Mouse (Mus musculus): ENCODE measurements around the gene Mospd3. TPM values are rescaled to one million over a fixed set of nuclear protein-coding genes. Genes with fewer than 3 reads are reported as not detected.

The Mospd3 gene
- polyA plus RNA-seq, 1 experiment from 2014 or later: 65.4 TPM

DNA sequence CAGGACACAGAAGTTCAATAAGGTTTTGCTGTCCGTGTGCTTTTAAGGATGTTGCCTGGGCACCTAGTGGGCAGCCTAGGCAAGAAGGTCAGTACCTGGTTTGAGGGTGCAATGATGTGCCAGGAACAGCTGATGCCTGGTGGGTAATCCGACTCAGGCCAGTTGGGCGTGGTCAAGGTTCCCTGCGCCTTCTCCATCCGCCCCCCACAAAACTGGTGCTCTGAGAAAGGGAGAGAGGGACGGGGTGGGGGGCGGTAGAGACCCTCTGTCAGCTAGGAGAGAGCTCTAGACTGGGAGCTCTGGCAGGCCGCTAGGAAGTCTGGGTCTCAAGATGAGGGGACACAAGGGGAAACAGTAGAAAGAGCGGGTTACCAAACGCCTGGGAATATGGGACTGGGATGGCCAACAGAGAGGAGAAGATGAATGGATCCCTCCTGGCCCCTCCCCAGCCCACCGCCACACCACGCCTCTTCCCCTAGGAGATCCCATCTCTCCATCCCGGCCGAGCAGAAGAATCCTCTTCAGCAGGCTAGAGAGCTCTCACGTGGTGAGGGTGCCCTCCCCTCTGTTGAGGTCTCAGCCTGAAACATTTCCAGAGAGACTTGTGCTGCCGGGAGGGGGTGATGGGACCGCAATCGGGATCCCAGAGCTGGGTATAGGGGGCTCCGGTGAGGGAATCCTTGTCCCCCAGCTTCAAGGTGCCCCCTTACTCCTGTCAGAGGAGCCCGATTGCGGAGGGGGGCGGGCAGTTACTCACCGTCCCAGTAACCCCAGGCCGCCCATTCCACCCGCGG, 7.2 kb upstream of the Mospd3 start:
- H3K27me3 ChIP-seq: no peaks in the 10 kb centered on the region
- ChIA-PET CTCF (no interaction called here), POLR2A (interaction anchor here (1.2 kb wide), 1 partner anchor 106 kb away, joined by 3 read pairs; the partner anchor contains the start of gene Pop7)
- no peak for DNase-seq (ENCODE audit: low read depth, low spot score)
- no peak for ATAC-seq
- in situ Hi-C loops (cut with MboI; ENCODE audit: low pct_unique_long_range_greater_than_20kb): no loop called here
- no peak for TF ChIP-seq CTCF (IDR thresholded peaks at IDR 0.05)

- POLR2A ChIA-PET: interaction anchor here (0.9 to 2.3 kb wide), 3 partner anchors 10 to 70 kb away, joined by 4 to 8 read pairs (median 5); partner anchors contain the start of gene Epo
- no peaks in the 10 kb centered on the region for H3K27me3 ChIP-seq
- TF ChIP-seq CTCF (IDR thresholded peaks at IDR 0.05): no peak
- ATAC-seq: no peak
- in situ Hi-C loops (cut with MboI; ENCODE audit: low pct_unique_long_range_greater_than_20kb): loop anchor here (5.0 kb wide), 2 partner anchors 51 to 69 kb away; partner anchors contain the start of genes Epo and Gnb2
- DNase-seq (ENCODE audit: low read depth, low spot score): no peak
- CTCF ChIA-PET: no interaction called here
Observed at GRCm38 (mm10) chr5:137601365-137601729, 489 bp upstream of the Mospd3 start.

DNA sequence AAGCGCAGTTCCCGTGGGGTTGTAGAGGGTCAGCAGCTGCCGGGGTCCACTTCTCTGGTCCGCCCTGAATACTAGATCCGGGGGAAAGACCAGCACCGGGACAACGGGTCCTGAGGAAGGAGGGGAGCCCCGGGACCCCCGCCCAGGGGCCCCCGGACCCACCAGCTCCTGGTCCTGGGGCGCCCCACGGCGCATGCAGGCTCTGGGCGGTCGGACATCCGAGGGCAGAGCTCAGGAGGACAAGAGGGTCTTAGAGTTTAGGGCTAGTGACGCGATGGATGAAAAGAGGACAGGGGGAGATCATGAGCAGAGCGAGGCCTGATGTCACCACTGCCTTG, 608 bp downstream of the Mospd3 start:
- DNase-seq (ENCODE audit: low read depth, low spot score): no peak
- ChIA-PET POLR2A (interaction anchor here (0.6 to 2.3 kb wide), 7 partner anchors 9 to 111 kb away, joined by 3 to 8 read pairs (median 4); partner anchors contain the start of genes Epo, Pcolce and Pop7), CTCF (interaction anchor here (0.6 to 1.8 kb wide), 6 partner anchors 50 to 1720 kb away, joined by 3 to 5 read pairs (median 4); partner anchors contain the start of gene Pop7)
- H3K27me3 ChIP-seq: no peaks in the 10 kb centered on the region
- in situ Hi-C loops (cut with MboI; ENCODE audit: low pct_unique_long_range_greater_than_20kb): loop anchor here (5.0 kb wide), 2 partner anchors 52 to 68 kb away; partner anchors contain the start of genes Epo and Gnb2
- TF ChIP-seq CTCF (IDR thresholded peaks at IDR 0.05): no peak
- ATAC-seq: peak; percentile 36

DNA sequence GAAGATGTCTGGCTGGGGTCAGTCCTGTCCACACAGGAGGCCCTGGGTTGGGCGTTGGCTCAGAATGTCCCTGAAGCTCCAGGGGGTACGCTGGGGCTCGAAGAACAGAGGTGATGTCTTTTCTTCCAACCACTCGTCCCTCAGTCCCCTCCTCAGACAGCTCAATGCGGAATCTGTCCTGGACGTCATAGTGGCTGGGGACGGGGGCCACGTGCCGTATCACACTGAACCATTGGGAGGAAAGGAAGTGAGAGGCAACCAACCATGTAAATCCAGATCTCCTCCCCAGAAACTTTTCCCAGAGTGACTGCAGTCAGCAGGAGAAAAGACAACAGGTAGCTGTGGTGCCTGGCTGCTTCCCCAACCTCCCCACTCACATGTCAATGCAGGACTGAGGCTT, 1.3 kb downstream of the Mospd3 start:
- ChIA-PET CTCF (interaction anchor here (0.7 to 1.8 kb wide), 5 partner anchors 50 to 98 kb away, joined by 3 to 5 read pairs (median 4); partner anchors contain the start of gene Pop7), POLR2A (interaction anchor here (0.5 to 2.3 kb wide), 6 partner anchors 10 to 497 kb away, joined by 3 to 8 read pairs (median 6); partner anchors contain the start of genes Epo and Pcolce)
- ATAC-seq (no peak), DNase-seq (ENCODE audit: low read depth, low spot score) (no peak)
- no peak for TF ChIP-seq CTCF (IDR thresholded peaks at IDR 0.05)
- in situ Hi-C loops (cut with MboI; ENCODE audit: low pct_unique_long_range_greater_than_20kb): no loop called here
- H3K27me3 ChIP-seq: no peaks in the 10 kb centered on the region

GRCm38 (mm10) chr5:137598100-137598826, 2.6 kb downstream of the Mospd3 start:
- ATAC-seq: no peak
- H3K27me3 ChIP-seq: no peaks in the 10 kb centered on the region
- CTCF ChIA-PET: interaction anchor here (0.9 kb wide), 1 partner anchor 54 kb away, joined by 3 read pairs; no protein-coding TSS in a partner anchor
- DNase-seq (ENCODE audit: low read depth, low spot score): no peak
- POLR2A ChIA-PET: interaction anchor here (1.0 kb wide), 1 partner anchor 67 kb away, joined by 5 read pairs; no protein-coding TSS in a partner anchor
- TF ChIP-seq CTCF (IDR thresholded peaks at IDR 0.05): no peak
- in situ Hi-C loops (cut with MboI; ENCODE audit: low pct_unique_long_range_greater_than_20kb): no loop called here

GRCm38 (mm10) chr5:137597625-137598024, 3.2 kb downstream of the Mospd3 start:
- ChIA-PET CTCF (no interaction called here), POLR2A (interaction anchor here (1.0 kb wide), 1 partner anchor 66 kb away, joined by 5 read pairs; no protein-coding TSS in a partner anchor)
- DNase-seq (ENCODE audit: low read depth, low spot score) (no peak), ATAC-seq (no peak)
- in situ Hi-C loops (cut with MboI; ENCODE audit: low pct_unique_long_range_greater_than_20kb): no loop called here
- H3K27me3 ChIP-seq: no peaks in the 10 kb centered on the region
- no peak for TF ChIP-seq CTCF (IDR thresholded peaks at IDR 0.05)

- ATAC-seq (no peak), DNase-seq (ENCODE audit: low read depth, low spot score) (no peak)
- in situ Hi-C loops (cut with MboI; ENCODE audit: low pct_unique_long_range_greater_than_20kb): no loop called here
- no peak for TF ChIP-seq CTCF (IDR thresholded peaks at IDR 0.05)
- POLR2A ChIA-PET: interaction anchor here (0.6 kb wide), 1 partner anchor 10 kb away, joined by 3 read pairs; no protein-coding TSS in a partner anchor
- CTCF ChIA-PET: no interaction called here
- H3K27me3 ChIP-seq: no peaks in the 10 kb centered on the region
Observed at GRCm38 (mm10) chr5:137596601-137597261, 4.1 kb downstream of the Mospd3 start.

DNA sequence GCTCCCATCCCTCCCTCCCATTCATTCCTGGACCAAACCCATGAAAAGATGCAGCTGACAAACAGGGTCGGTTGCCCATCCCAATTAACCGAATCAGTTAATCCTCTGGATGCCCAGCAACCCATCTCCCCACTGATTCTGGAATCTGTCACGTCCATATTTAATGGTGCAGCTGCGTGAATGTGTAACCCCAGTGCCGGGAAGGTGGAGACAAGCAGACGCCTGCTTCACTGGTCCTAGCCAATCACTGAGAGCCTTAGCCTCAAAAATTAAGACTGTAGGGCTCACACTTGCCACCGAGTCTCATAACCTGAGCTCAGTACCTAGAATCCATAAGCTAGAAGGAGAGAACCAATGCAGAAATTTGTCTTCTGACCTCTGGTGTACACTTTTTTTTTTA, 4.9 kb downstream of the Mospd3 start:
- no peak for TF ChIP-seq CTCF (IDR thresholded peaks at IDR 0.05)
- ChIA-PET POLR2A (interaction anchor here (1.1 kb wide), 1 partner anchor 13 kb away, joined by 3 read pairs; no protein-coding TSS in a partner anchor), CTCF (no interaction called here)
- H3K27me3 ChIP-seq: no peaks in the 10 kb centered on the region
- no peak for ATAC-seq
- no peak for DNase-seq (ENCODE audit: low read depth, low spot score)
- in situ Hi-C loops (cut with MboI; ENCODE audit: low pct_unique_long_range_greater_than_20kb): no loop called here

GRCm38 (mm10) chr5:137590507-137590906, 10.4 kb downstream of the Mospd3 start:
- POLR2A ChIA-PET: no interaction called here
- CTCF ChIA-PET: interaction anchor here (0.9 kb wide), 1 partner anchor 67 kb away, joined by 3 read pairs; no protein-coding TSS in a partner anchor
- no peak for TF ChIP-seq CTCF (IDR thresholded peaks at IDR 0.05)
- H3K27me3 ChIP-seq: no peaks in the 10 kb centered on the region
- no peak for ATAC-seq
- in situ Hi-C loops (cut with MboI; ENCODE audit: low pct_unique_long_range_greater_than_20kb): no loop called here
- DNase-seq (ENCODE audit: low read depth, low spot score): no peak

GRCm38 (mm10) chr5:137584976-137585375, 15.9 kb downstream of the Mospd3 start:
- ATAC-seq: no peak
- ChIA-PET POLR2A (no interaction called here), CTCF (interaction anchor here (1.4 kb wide), 1 partner anchor 29 kb away, joined by 3 read pairs; no protein-coding TSS in a partner anchor)
- H3K27me3 ChIP-seq: peaks cover 5% of the 10 kb centered on the region
- peak; percentile 85 for TF ChIP-seq CTCF (IDR thresholded peaks at IDR 0.05)
- DNase-seq (ENCODE audit: low read depth, low spot score): no peak
- in situ Hi-C loops (cut with MboI; ENCODE audit: low pct_unique_long_range_greater_than_20kb): no loop called here

Measured in Patski (cell line).